Mouse (Mus musculus): ENCODE results near the gene Ctbs.

- TF ChIP-seq CTCF (IDR thresholded peaks at IDR 0.05; ENCODE audit: extremely low read depth, insufficient read depth, low read length) (no peak), POLR2A (IDR thresholded peaks at IDR 0.05; ENCODE audit: extremely low read depth, insufficient read depth, low read length) (no peak)
Measured at GRCm38 (mm10) chr3:146499431-146500002, 49.9 kb downstream of the Ctbs start, which contains the start of the genes Spata1 and Gng5.

All from cortical plate, adult 2 months (tissue).